In the genomic region with DNA sequence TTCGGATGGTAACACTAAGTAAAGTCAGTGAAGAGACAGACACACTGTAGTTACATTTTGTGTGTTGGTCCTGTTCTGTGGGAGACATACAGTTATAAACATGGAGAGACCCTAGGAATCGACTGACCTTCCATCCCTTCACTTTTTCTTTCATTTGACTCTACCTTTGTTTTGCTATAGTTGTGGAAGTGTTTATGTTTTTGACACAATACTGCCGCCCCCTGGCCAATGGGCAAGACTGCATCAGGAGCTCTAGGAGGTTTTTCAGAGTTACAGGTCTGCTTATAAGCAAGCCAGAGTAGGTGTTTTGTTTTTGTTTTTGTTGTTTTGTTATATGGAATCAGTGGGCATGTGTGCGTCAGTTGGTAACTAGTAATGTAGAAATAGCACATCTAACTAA, we compare ENCODE assay signal across 7 mouse cellular contexts.
DNase-seq lines count a peak whose midpoint lies in the region; ATAC-seq and TF ChIP-seq lines count a peak whose summit lies in the region.

No protein-coding gene starts in this region.

- no peak overlapping the region for H3K9ac ChIP-seq in embryonic facial prominence, embryonic 14.5 days (ENCODE audit: low read depth, low read length)
- H3K9ac ChIP-seq in liver, embryonic 14.5 days (replicated peaks): no peak overlapping the region

- peak; percentile 33 to 44 for DNase-seq in urinary bladder, adult 18-20 months (ENCODE audit: low spot score in 2 of 2)
- DNase-seq in urinary bladder, adult 2 months (ENCODE audit: low spot score): no peak
- DNase-seq in adrenal gland, postnatal 25 days: peak; percentile 63
- DNase-seq in embryonic facial prominence, embryonic 14.5 days (ENCODE audit: low spot score): peak; percentile 78
- peak; percentile 80 for DNase-seq in kidney, postnatal 10 days
- peak; percentile 51 to 68 (median 53) for DNase-seq in liver, embryonic 14.5 days (ENCODE audit: low read depth in 3 of 3, low spot score in 3 of 3)
- DNase-seq in right cerebral cortex, postnatal 25 days: peak; percentile 65

- peaks cover 19% of the 10 kb centered on the region; the same call in 1 of the 2 replicates for H3K36me3 ChIP-seq in embryonic facial prominence, embryonic 14.5 days (ENCODE audit: control insufficient read depth, insufficient read depth, low read length)
- no peaks in the 10 kb centered on the region for H3K36me3 ChIP-seq in liver, embryonic 14.5 days (replicated peaks; ENCODE audit: control insufficient read depth, insufficient read depth, low read depth)

- TF ChIP-seq CTCF in liver, embryonic 14.5 days (IDR thresholded peaks at IDR 0.05; ENCODE audit: low read depth): peak; percentile 76

- no peak overlapping the region for H3K4me2 ChIP-seq in embryonic facial prominence, embryonic 14.5 days (ENCODE audit: low read depth, low read length)
- H3K4me2 ChIP-seq in liver, embryonic 14.5 days (ENCODE audit: low read depth): no peak overlapping the region

- no peaks in the 10 kb centered on the region for H3K9me3 ChIP-seq in embryonic facial prominence, embryonic 14.5 days (ENCODE audit: control insufficient read depth, low read length)
- no peaks in the 10 kb centered on the region for H3K9me3 ChIP-seq in liver, embryonic 14.5 days (ENCODE audit: control insufficient read depth, low read length)

- ATAC-seq in embryonic facial prominence, embryonic 14.5 days (ENCODE audit: low read depth): no peak
- ATAC-seq in liver, embryonic 14.5 days (ENCODE audit: insufficient read depth): no peak

- WGBS in embryonic facial prominence, embryonic 14.5 days: 51% methylated on average over 4 of the region's 4 CpGs
- 34% methylated on average over 4 of the region's 4 CpGs for WGBS in liver, embryonic 14.5 days (ENCODE audit: insufficient replicate concordance)

- no peak overlapping the region for H3K4me3 ChIP-seq in embryonic facial prominence, embryonic 14.5 days (ENCODE audit: low read depth, low read length)
- H3K4me3 ChIP-seq in liver, embryonic 14.5 days (ENCODE audit: insufficient read depth in 1 of 2, low read depth in 2 of 2, low read length in 2 of 2): no peak overlapping the region

- H3K27me3 ChIP-seq in embryonic facial prominence, embryonic 14.5 days (replicated peaks; ENCODE audit: control insufficient read depth, insufficient read depth, low read length): no peaks in the 10 kb centered on the region
- H3K27me3 ChIP-seq in liver, embryonic 14.5 days (ENCODE audit: control insufficient read depth, insufficient read depth, low read length): no peaks in the 10 kb centered on the region

- TF ChIP-seq EP300 in liver, embryonic 14.5 days (IDR thresholded peaks at IDR 0.05; ENCODE audit: low read depth): no peak

- H3K4me1 ChIP-seq in embryonic facial prominence, embryonic 14.5 days (ENCODE audit: control insufficient read depth, insufficient read depth, low read length): peaks cover 5% of the 10 kb centered on the region; the same call in 1 of the 2 replicates
- peaks cover 17 to 41% of the 10 kb centered on the region in 2 experiments for H3K4me1 ChIP-seq in liver, embryonic 14.5 days (replicated peaks; ENCODE audit: control insufficient read depth in 2 of 2, insufficient read depth in 2 of 2, low read length in 1 of 2)

- no peak overlapping the region for H3K27ac ChIP-seq in embryonic facial prominence, embryonic 14.5 days (replicated peaks; ENCODE audit: low read depth, low read length)
- no peak overlapping the region for H3K27ac ChIP-seq in liver, embryonic 14.5 days
